Mouse (Mus musculus): Measurements from ENCODE around the gene Taf1. TPM values are rescaled to one million over a fixed set of nuclear protein-coding genes. Genes with fewer than 3 reads are reported as not detected.
A peak's percentile ranks its signal among the peaks of the same experiment; 100 is the strongest.
"Not testable (repeated sequence)": the region's sequence is repeated elsewhere in the genome, so short reads cannot be mapped to it uniquely, and the experiment has no call there.

Taf1 gene
- polyA plus RNA-seq (2016; fragmentation: Nextera tagmentation; extraction: Ambion mirVana): 26.4 and 26.5 TPM in 2 replicates

GRCm38 (mm10) chrX:101532347-101533221, at the start of gene Taf1:
Gene Taf1 (plus strand): TSS chrX:101532734.
- Histone ChIP-seq H3K9me3 (no peaks in the 10 kb centered on the region), H3K4me3 (peak within 1 kb of the TSS; percentile 55), H3K27ac (replicated peaks) (peak within 1 kb of the TSS; percentile 76), H3K9ac (replicated peaks) (peak within 1 kb of the TSS; percentile 32), H3K27me3 (no peaks in the 10 kb centered on the region), H3K4me1 (0 out of 2 replicates have a peak, but pooled peaks cover 5% of the 10 kb centered on the region), H3K36me3 (0 out of 2 replicates have a peak, but pooled peaks cover 1% of the 10 kb centered on the region), H3K4me2 (replicated peaks) (peak within 1 kb of the TSS; percentile 57)
- WGBS: 23% methylated on average over 47 of the region's 47 CpGs
- peak; percentile 99 for ATAC-seq (ENCODE audit: low FRiP score, low read depth)

- not testable (repeated sequence) for H3K4me3 ChIP-seq; H3K27me3 ChIP-seq; H3K36me3 ChIP-seq; H3K9ac ChIP-seq (replicated peaks); H3K27ac ChIP-seq (replicated peaks); H3K9me3 ChIP-seq; H3K4me2 ChIP-seq (replicated peaks); H3K4me1 ChIP-seq; ATAC-seq (ENCODE audit: low FRiP score, low read depth)
- 33% methylated on average over 11 of the region's 12 CpGs for WGBS
Observed at GRCm38 (mm10) chrX:101486487-101487152, 45.9 kb upstream of the Taf1 start.

- ATAC-seq (ENCODE audit: low FRiP score, low read depth): no peak
- Histone ChIP-seq H3K4me3 (no peak overlapping the region), H3K4me1 (no peaks in the 10 kb centered on the region), H3K36me3 (no peaks in the 10 kb centered on the region), H3K4me2 (replicated peaks) (no peak overlapping the region), H3K9ac (replicated peaks) (no peak overlapping the region), H3K27me3 (no peaks in the 10 kb centered on the region), H3K27ac (replicated peaks) (no peak overlapping the region), H3K9me3 (no peaks in the 10 kb centered on the region)
- WGBS: 14% methylated on average over 3 of the region's 3 CpGs
Observed at GRCm38 (mm10) chrX:101504636-101505035, 27.9 kb upstream of the Taf1 start.

GRCm38 (mm10) chrX:101515710-101516109, 16.8 kb upstream of the Taf1 start:
- Histone ChIP-seq H3K36me3 (no peaks in the 10 kb centered on the region), H3K4me1 (no peaks in the 10 kb centered on the region), H3K9ac (replicated peaks) (no peak overlapping the region), H3K27ac (replicated peaks) (no peak overlapping the region), H3K4me2 (replicated peaks) (no peak overlapping the region), H3K27me3 (no peaks in the 10 kb centered on the region), H3K9me3 (no peaks in the 10 kb centered on the region), H3K4me3 (no peak overlapping the region)
- ATAC-seq (ENCODE audit: low FRiP score, low read depth): no peak
- 8% methylated on average over 2 of the region's 2 CpGs for WGBS

- 88% methylated on average over 4 of the region's 4 CpGs for WGBS
- H3K4me2 ChIP-seq (replicated peaks): no peak overlapping the region
- H3K9me3 ChIP-seq: no peaks in the 10 kb centered on the region
- no peak overlapping the region for H3K9ac ChIP-seq (replicated peaks)
- no peaks in the 10 kb centered on the region for H3K27me3 ChIP-seq
- no peak overlapping the region for H3K4me3 ChIP-seq
- no peak for ATAC-seq (ENCODE audit: low FRiP score, low read depth)
- no peaks in the 10 kb centered on the region for H3K4me1 ChIP-seq
- no peak overlapping the region for H3K27ac ChIP-seq (replicated peaks)
- H3K36me3 ChIP-seq: no peaks in the 10 kb centered on the region
Observed at GRCm38 (mm10) chrX:101518006-101518405, 14.5 kb upstream of the Taf1 start.

- Histone ChIP-seq H3K4me1 (no peaks in the 10 kb centered on the region), H3K27ac (replicated peaks) (no peak overlapping the region), H3K27me3 (no peaks in the 10 kb centered on the region), H3K36me3 (no peaks in the 10 kb centered on the region), H3K9me3 (no peaks in the 10 kb centered on the region), H3K9ac (replicated peaks) (no peak overlapping the region), H3K4me2 (replicated peaks) (no peak overlapping the region), H3K4me3 (no peak overlapping the region)
- 85% methylated on average over 15 of the region's 15 CpGs for WGBS
- no peak for ATAC-seq (ENCODE audit: low FRiP score, low read depth)
Observed at GRCm38 (mm10) chrX:101522027-101522426, 10.5 kb upstream of the Taf1 start.

GRCm38 (mm10) chrX:101527356-101527755, 5.2 kb upstream of the Taf1 start:
- Histone ChIP-seq H3K4me3 (no peak overlapping the region), H3K9ac (replicated peaks) (no peak overlapping the region), H3K27ac (replicated peaks) (no peak overlapping the region), H3K9me3 (no peaks in the 10 kb centered on the region), H3K36me3 (no peaks in the 10 kb centered on the region), H3K4me1 (no peaks in the 10 kb centered on the region), H3K27me3 (no peaks in the 10 kb centered on the region), H3K4me2 (replicated peaks) (no peak overlapping the region)
- WGBS: 54% methylated on average over 9 of the region's 9 CpGs
- ATAC-seq (ENCODE audit: low FRiP score, low read depth): no peak

- H3K4me3 ChIP-seq: no peak overlapping the region
- H3K36me3 ChIP-seq: 0 out of 2 replicates have a peak, but pooled peaks cover 6% of the 10 kb centered on the region
- H3K9me3 ChIP-seq: no peaks in the 10 kb centered on the region
- ATAC-seq (ENCODE audit: low FRiP score, low read depth): no peak
- no peak overlapping the region for H3K27ac ChIP-seq (replicated peaks)
- H3K4me1 ChIP-seq: no peaks in the 10 kb centered on the region
- H3K27me3 ChIP-seq: no peaks in the 10 kb centered on the region
- no peak overlapping the region for H3K4me2 ChIP-seq (replicated peaks)
- WGBS: 87% methylated on average over 1 of the region's 1 CpGs
- no peak overlapping the region for H3K9ac ChIP-seq (replicated peaks)
Observed at GRCm38 (mm10) chrX:101585455-101585854, 52.9 kb downstream of the Taf1 start.

GRCm38 (mm10) chrX:101616183-101616582, 83.6 kb downstream of the Taf1 start:
- Histone ChIP-seq H3K4me1 (no peaks in the 10 kb centered on the region), H3K9me3 (no peaks in the 10 kb centered on the region), H3K4me2 (replicated peaks) (no peak overlapping the region), H3K27ac (replicated peaks) (no peak overlapping the region), H3K4me3 (no peak overlapping the region), H3K27me3 (no peaks in the 10 kb centered on the region; the same call in 1 of the 2 replicates), H3K9ac (replicated peaks) (no peak overlapping the region), H3K36me3 (no peaks in the 10 kb centered on the region)
- no peak for ATAC-seq (ENCODE audit: low FRiP score, low read depth)
- 91% methylated on average over 3 of the region's 3 CpGs for WGBS

GRCm38 (mm10) chrX:101617889-101618288, 85.4 kb downstream of the Taf1 start:
- ATAC-seq (ENCODE audit: low FRiP score, low read depth): no peak
- no peak overlapping the region for H3K27ac ChIP-seq (replicated peaks)
- no peaks in the 10 kb centered on the region for H3K9me3 ChIP-seq
- H3K9ac ChIP-seq (replicated peaks): no peak overlapping the region
- no peak overlapping the region for H3K4me3 ChIP-seq
- H3K4me1 ChIP-seq: no peaks in the 10 kb centered on the region
- no peaks in the 10 kb centered on the region; the same call in 1 of the 2 replicates for H3K27me3 ChIP-seq
- no peaks in the 10 kb centered on the region for H3K36me3 ChIP-seq
- 78% methylated on average over 10 of the region's 10 CpGs for WGBS
- H3K4me2 ChIP-seq (replicated peaks): no peak overlapping the region

GRCm38 (mm10) chrX:101620317-101620716, 87.8 kb downstream of the Taf1 start:
- Histone ChIP-seq H3K9me3 (no peaks in the 10 kb centered on the region), H3K9ac (replicated peaks) (no peak overlapping the region), H3K36me3 (no peaks in the 10 kb centered on the region), H3K4me1 (no peaks in the 10 kb centered on the region), H3K4me3 (no peak overlapping the region), H3K27ac (replicated peaks) (no peak overlapping the region), H3K27me3 (no peaks in the 10 kb centered on the region), H3K4me2 (replicated peaks) (no peak overlapping the region)
- 71% methylated on average over 6 of the region's 6 CpGs for WGBS
- ATAC-seq (ENCODE audit: low FRiP score, low read depth): no peak

- H3K36me3 ChIP-seq: no peaks in the 10 kb centered on the region
- no peaks in the 10 kb centered on the region for H3K9me3 ChIP-seq
- no peak for ATAC-seq (ENCODE audit: low FRiP score, low read depth)
- no peak overlapping the region for H3K27ac ChIP-seq (replicated peaks)
- no peaks in the 10 kb centered on the region for H3K4me1 ChIP-seq
- H3K9ac ChIP-seq (replicated peaks): no peak overlapping the region
- H3K27me3 ChIP-seq: no peaks in the 10 kb centered on the region
- WGBS: 65% methylated on average over 3 of the region's 3 CpGs
- no peak overlapping the region for H3K4me2 ChIP-seq (replicated peaks)
- H3K4me3 ChIP-seq: no peak overlapping the region
Observed at GRCm38 (mm10) chrX:101622539-101622938, 90.0 kb downstream of the Taf1 start.

Data from midbrain, embryonic 12.5 days (tissue).